Mouse (Mus musculus) R1 (cell line): ENCODE data around the gene Iqsec1.

ENCODE experiments used
- DNase-seq: peaks from one replicate; pipeline ENCODE4 v3.0.0-alpha.2; 2018; ENCODE audit warnings: low read depth, low spot score

Gene Iqsec1

GRCm38 (mm10) chr6:90783945-90784344 is 204.5 kb downstream of the Iqsec1 start:
- DNase-seq = no peak

GRCm38 (mm10) chr6:90783176-90783575 is 205.3 kb downstream of the Iqsec1 start:
- DNase-seq = no peak

GRCm38 (mm10) chr6:90781921-90782770 is 206.3 kb downstream of the Iqsec1 start:
- peak; percentile 8 for DNase-seq

- no peak for DNase-seq
Measured at GRCm38 (mm10) chr6:90780532-90780931, 208.0 kb downstream of the Iqsec1 start.

- no peak for DNase-seq
Measured at GRCm38 (mm10) chr6:90778841-90779240, 209.6 kb downstream of the Iqsec1 start.

GRCm38 (mm10) chr6:90777302-90777701 is 211.2 kb downstream of the Iqsec1 start:
- no peak for DNase-seq

- no peak for DNase-seq
Measured at GRCm38 (mm10) chr6:90775606-90776005, 212.9 kb downstream of the Iqsec1 start.

- DNase-seq = no peak
Measured at GRCm38 (mm10) chr6:90773811-90774233, 214.7 kb downstream of the Iqsec1 start.

GRCm38 (mm10) chr6:90772120-90772519 is 216.4 kb downstream of the Iqsec1 start:
- no peak for DNase-seq

- no peak for DNase-seq
Measured at GRCm38 (mm10) chr6:90768526-90768925, 220.0 kb downstream of the Iqsec1 start.

- no peak for DNase-seq
Measured at GRCm38 (mm10) chr6:90767874-90768273, 220.6 kb downstream of the Iqsec1 start.

GRCm38 (mm10) chr6:90764753-90765152 is 223.7 kb downstream of the Iqsec1 start:
- DNase-seq = no peak

- DNase-seq = peak; percentile 16
Measured at GRCm38 (mm10) chr6:90763959-90764591, 224.4 kb downstream of the Iqsec1 start.

- DNase-seq = no peak
Measured at GRCm38 (mm10) chr6:90763295-90763694, 225.2 kb downstream of the Iqsec1 start.

- no peak for DNase-seq
Measured at GRCm38 (mm10) chr6:90762120-90762736, 226.3 kb downstream of the Iqsec1 start.

- DNase-seq = no peak
Measured at GRCm38 (mm10) chr6:90761301-90762056, 227.0 kb downstream of the Iqsec1 start.

GRCm38 (mm10) chr6:90760886-90761285 is 227.6 kb downstream of the Iqsec1 start:
- no peak for DNase-seq

GRCm38 (mm10) chr6:90759754-90760153 is 228.7 kb downstream of the Iqsec1 start:
- DNase-seq = no peak

GRCm38 (mm10) chr6:90758155-90758554 is 230.3 kb downstream of the Iqsec1 start:
- no peak for DNase-seq

- no peak for DNase-seq
Measured at GRCm38 (mm10) chr6:90757427-90757883, 231.0 kb downstream of the Iqsec1 start.

GRCm38 (mm10) chr6:90756561-90756960 is 231.9 kb downstream of the Iqsec1 start:
- DNase-seq = no peak

- DNase-seq = no peak
Measured at GRCm38 (mm10) chr6:90755613-90755941, 232.9 kb downstream of the Iqsec1 start.
